Mouse (Mus musculus) gonadal fat pad, adult 2 months (tissue): ENCODE results near the gene Abcb11. TPM values are rescaled to one million over a fixed set of nuclear protein-coding genes. Genes with fewer than 3 reads are reported as not detected.

Experiments
- DNase-seq: peaks from one replicate; pipeline ENCODE4 v3.0.0-alpha.2; 2012; ENCODE audit warnings: low read depth
- polyA plus RNA-seq: library from polyadenylated mRNA; depleted of rRNA; stranded (reverse); fragments of >200 nt; gene quantifications from 2 replicates; pipeline ENCODE4 v1.2.3, GENCODE M21; 2012; rRNA removed

Abcb11 gene
- polyA plus RNA-seq, 1 experiment, result not detected

DNA sequence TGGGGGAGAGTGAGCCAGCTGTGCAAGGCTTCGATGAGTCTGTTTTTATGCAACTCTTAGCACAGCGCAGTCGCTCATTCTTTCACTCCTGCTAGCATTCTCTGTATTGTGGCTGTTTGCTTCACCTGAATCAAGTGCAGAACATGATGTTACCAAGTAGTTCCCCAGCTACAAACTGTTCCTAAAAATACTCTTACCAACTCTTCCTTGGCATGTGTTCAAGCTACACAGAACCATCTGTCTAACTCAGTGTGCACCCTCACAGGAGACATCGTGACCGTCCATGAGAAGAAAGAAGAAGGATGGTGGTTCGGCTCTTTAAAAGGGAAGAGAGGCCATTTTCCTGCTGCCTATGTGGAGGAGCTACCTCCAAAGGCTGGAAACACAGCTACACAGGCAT lies 153.7 kb downstream of the Abcb11 start:
- no peak for DNase-seq

Other genes with a start within 250 kb of the Abcb11 start
- gene Nostrin, start 206.8 kb downstream of the Abcb11 start, polyA plus RNA-seq, result 0.93 TPM in 2 replicates
- gene Spc25, start 136.4 kb downstream of the Abcb11 start, polyA plus RNA-seq, result 1.1 and 1.3 TPM in 2 replicates
- gene G6pc2, start 131.5 kb downstream of the Abcb11 start, polyA plus RNA-seq, result not detected in 2 replicates
- 0.25 and 0.35 TPM in 2 replicates for gene Dhrs9, start 37.8 kb upstream of the Abcb11 start, polyA plus RNA-seq
- 14.7 and 28.4 TPM in 2 replicates for gene Lrp2, start 243.4 kb upstream of the Abcb11 start, polyA plus RNA-seq